Mouse (Mus musculus) neural tube, embryonic 10.5 days (tissue): ENCODE measurements around the gene Ube2c.
A peak's percentile ranks its signal among the peaks of the same experiment; 100 is the strongest.

Source experiments
- DNase-seq: peaks from one replicate; pipeline ENCODE4 v3.0.0-alpha.2; 2017; ENCODE audit warnings: low spot score; ENCODE audit errors: extremely low spot score

Ube2c gene

GRCm38 (mm10) chr2:164769258-164770037 lies at the start of gene Ube2c:
Gene Ube2c (plus strand): TSS chr2:164769898.
- DNase-seq: peak; percentile 97

- no peak for DNase-seq
Measured at GRCm38 (mm10) chr2:164723276-164723675, 46.4 kb upstream of the Ube2c start.

- DNase-seq: peak; percentile 62
Measured at GRCm38 (mm10) chr2:164725895-164726619, 43.6 kb upstream of the Ube2c start.

GRCm38 (mm10) chr2:164731719-164732118 lies 38.0 kb upstream of the Ube2c start:
- no peak for DNase-seq

GRCm38 (mm10) chr2:164733259-164733658 lies 36.4 kb upstream of the Ube2c start:
- DNase-seq: no peak

- no peak for DNase-seq
Measured at GRCm38 (mm10) chr2:164734839-164735238, 34.9 kb upstream of the Ube2c start.

- DNase-seq: no peak
Measured at GRCm38 (mm10) chr2:164735446-164735845, 34.3 kb upstream of the Ube2c start.

- no peak for DNase-seq
Measured at GRCm38 (mm10) chr2:164737377-164738090, 32.2 kb upstream of the Ube2c start.

- no peak for DNase-seq
Measured at GRCm38 (mm10) chr2:164739876-164740275, 29.8 kb upstream of the Ube2c start.

- DNase-seq: no peak
Measured at GRCm38 (mm10) chr2:164744987-164745386, 24.7 kb upstream of the Ube2c start.

- DNase-seq: peak; percentile 96
Measured at GRCm38 (mm10) chr2:164745843-164746479, 23.7 kb upstream of the Ube2c start, which contains the start of the genes Wfdc3 and Dnttip1. Gene Wfdc3 (minus strand): TSS chr2:164745931. Gene Dnttip1 (plus strand): TSS chr2:164745983.

GRCm38 (mm10) chr2:164746693-164747092 lies 23.0 kb upstream of the Ube2c start:
- DNase-seq: no peak

- DNase-seq: no peak
Measured at GRCm38 (mm10) chr2:164748191-164748590, 21.5 kb upstream of the Ube2c start.

GRCm38 (mm10) chr2:164748991-164749390 lies 20.7 kb upstream of the Ube2c start:
- DNase-seq: no peak

GRCm38 (mm10) chr2:164752454-164752853 lies 17.2 kb upstream of the Ube2c start:
- DNase-seq: no peak

- DNase-seq: no peak
Measured at GRCm38 (mm10) chr2:164754105-164754504, 15.6 kb upstream of the Ube2c start.

- no peak for DNase-seq
Measured at GRCm38 (mm10) chr2:164754800-164755199, 14.9 kb upstream of the Ube2c start.

GRCm38 (mm10) chr2:164757841-164758240 lies 11.9 kb upstream of the Ube2c start:
- no peak for DNase-seq

- DNase-seq: no peak
Measured at GRCm38 (mm10) chr2:164758692-164759091, 11.0 kb upstream of the Ube2c start.

GRCm38 (mm10) chr2:164760059-164760833 lies 9.5 kb upstream of the Ube2c start:
- no peak for DNase-seq

- DNase-seq: no peak
Measured at GRCm38 (mm10) chr2:164761502-164761901, 8.2 kb upstream of the Ube2c start.
